Mouse (Mus musculus) forebrain, embryonic 15.5 days (tissue): ENCODE results near the gene Slc22a22. TPM values are rescaled to one million over a fixed set of nuclear protein-coding genes. Genes with fewer than 3 reads are reported as not detected.
"Not testable (repeated sequence)": the region's sequence is repeated elsewhere in the genome, so short reads cannot be mapped to it uniquely, and the experiment has no call there.

ENCODE experiments used
- ATAC-seq: fragments of 200-750 bp; cut with Nextera tagmentation; replicated peaks from 2 replicates; pipeline ENCODE4 v1.8.0; 2017; ENCODE audit warnings: mild to moderate bottlenecking, moderate TSS enrichment, moderate library complexity
- H3K27ac ChIP-seq: fragments of 300-500 bp; sonication (generic); replicated peaks from 2 replicates; pipeline ENCODE4 v1.5.1; 2015; ENCODE audit warnings: mild to moderate bottlenecking, inconsistent platforms
- H3K27me3 ChIP-seq: fragments of 300-500 bp; sonication (generic); 2 replicates; pipeline ENCODE4 v1.6.1; 2015; ENCODE audit warnings: inconsistent platforms
- H3K36me3 ChIP-seq: fragments of 300-500 bp; sonication (generic); 2 replicates; pipeline ENCODE4 v1.6.1; 2015; ENCODE audit warnings: mild to moderate bottlenecking, inconsistent platforms
- H3K4me1 ChIP-seq: fragments of 300-500 bp; sonication (generic); 2 replicates; pipeline ENCODE4 v1.6.1; 2015; ENCODE audit warnings: inconsistent platforms
- H3K4me2 ChIP-seq: fragments of 300-500 bp; sonication (generic); replicated peaks from 2 replicates; pipeline ENCODE4 v1.6.1; 2015; ENCODE audit warnings: mild to moderate bottlenecking, inconsistent platforms
- H3K4me3 ChIP-seq: fragments of 300-500 bp; sonication (generic); 2 replicates; pipeline ENCODE4 v1.5.1; 2015; ENCODE audit warnings: mild to moderate bottlenecking, inconsistent platforms
- H3K9ac ChIP-seq: fragments of 300-500 bp; sonication (generic); replicated peaks from 2 replicates; pipeline ENCODE4 v1.6.1; 2015; ENCODE audit warnings: mild to moderate bottlenecking, inconsistent platforms
- H3K9me3 ChIP-seq: fragments of 300-500 bp; sonication (generic); 2 replicates; pipeline ENCODE4 v1.6.1; 2016; ENCODE audit warnings: inconsistent platforms
- WGBS: fragments of 180-500 bp; shearing (Covaris S2); methylation state at CpG from one replicate; pipeline ENCODE4 v1.1.7; 2015; ENCODE audit warnings: mixed read lengths; 5-methylcytosine and 5-hydroxymethylcytosine counted together
- polyA plus RNA-seq: library from polyadenylated mRNA; unstranded; fragments of >200 nt; fragmentation: Nextera tagmentation; extraction: Ambion mirVana; gene quantifications from 2 replicates; pipeline ENCODE4 v1.2.1, GENCODE M21; 2015

Slc22a22 gene
- polyA plus RNA-seq, 1 experiment from 2014 or later = not detected

- H3K4me1 ChIP-seq = no peaks in the 10 kb centered on the region
- peak; percentile 86 for ATAC-seq
- H3K9me3 ChIP-seq = no peaks in the 10 kb centered on the region
- WGBS = 26% methylated on average over 3 of the region's 3 CpGs
- H3K9ac ChIP-seq = no peak overlapping the region
- no peak overlapping the region for H3K4me3 ChIP-seq
- no peaks in the 10 kb centered on the region for H3K36me3 ChIP-seq
- H3K4me2 ChIP-seq = no peak overlapping the region
- H3K27ac ChIP-seq = no peak overlapping the region
- no peaks in the 10 kb centered on the region for H3K27me3 ChIP-seq
Observed at GRCm38 (mm10) chr15:57340499-57340898, 136.9 kb downstream of the Slc22a22 start.

GRCm38 (mm10) chr15:57331326-57331725 is 146.1 kb downstream of the Slc22a22 start:
- no peaks in the 10 kb centered on the region for H3K36me3 ChIP-seq
- H3K27me3 ChIP-seq = no peaks in the 10 kb centered on the region
- H3K27ac ChIP-seq = no peak overlapping the region
- no peak for ATAC-seq
- H3K9ac ChIP-seq = no peak overlapping the region
- H3K9me3 ChIP-seq = no peaks in the 10 kb centered on the region
- no peaks in the 10 kb centered on the region for H3K4me1 ChIP-seq
- no peak overlapping the region for H3K4me2 ChIP-seq
- no peak overlapping the region for H3K4me3 ChIP-seq
- 85% methylated on average over 2 of the region's 2 CpGs for WGBS

- WGBS = 89% methylated on average over 2 of the region's 2 CpGs
- Histone ChIP-seq H3K9ac (no peak overlapping the region), H3K4me1 (no peaks in the 10 kb centered on the region; the same call in 1 of the 2 replicates), H3K4me3 (no peak overlapping the region), H3K9me3 (no peaks in the 10 kb centered on the region), H3K27me3 (no peaks in the 10 kb centered on the region), H3K36me3 (no peaks in the 10 kb centered on the region), H3K27ac (no peak overlapping the region), H3K4me2 (no peak overlapping the region)
- ATAC-seq = no peak
Observed at GRCm38 (mm10) chr15:57318001-57318400, 159.4 kb downstream of the Slc22a22 start.

- H3K4me1 ChIP-seq = no peaks in the 10 kb centered on the region; the same call in 1 of the 2 replicates
- H3K27ac ChIP-seq = no peak overlapping the region
- no peak overlapping the region for H3K4me3 ChIP-seq
- no peak overlapping the region for H3K4me2 ChIP-seq
- H3K9me3 ChIP-seq = no peaks in the 10 kb centered on the region
- no peaks in the 10 kb centered on the region for H3K27me3 ChIP-seq
- no peaks in the 10 kb centered on the region for H3K36me3 ChIP-seq
- ATAC-seq = peak; percentile 46; the same call in 1 of the 2 replicates
- WGBS = 42% methylated on average over 2 of the region's 2 CpGs
- H3K9ac ChIP-seq = no peak overlapping the region
Observed at GRCm38 (mm10) chr15:57316486-57316885, 160.9 kb downstream of the Slc22a22 start.

- 61% methylated on average over 1 of the region's 1 CpGs for WGBS
- H3K4me3 ChIP-seq = no peak overlapping the region
- H3K27me3 ChIP-seq = no peaks in the 10 kb centered on the region
- no peaks in the 10 kb centered on the region for H3K9me3 ChIP-seq
- ATAC-seq = no peak
- H3K4me1 ChIP-seq = no peaks in the 10 kb centered on the region
- no peak overlapping the region for H3K9ac ChIP-seq
- H3K36me3 ChIP-seq = no peaks in the 10 kb centered on the region
- no peak overlapping the region for H3K27ac ChIP-seq
- no peak overlapping the region for H3K4me2 ChIP-seq
Observed at GRCm38 (mm10) chr15:57302710-57303109, 174.7 kb downstream of the Slc22a22 start.

GRCm38 (mm10) chr15:57278505-57278904 is 198.9 kb downstream of the Slc22a22 start:
- Histone ChIP-seq H3K4me2 (no peak overlapping the region), H3K9me3 (no peaks in the 10 kb centered on the region), H3K4me3 (no peak overlapping the region), H3K4me1 (no peaks in the 10 kb centered on the region), H3K36me3 (no peaks in the 10 kb centered on the region), H3K9ac (no peak overlapping the region), H3K27ac (no peak overlapping the region), H3K27me3 (no peaks in the 10 kb centered on the region)
- WGBS = 53% methylated on average over 1 of the region's 1 CpGs
- ATAC-seq = no peak

- no peak overlapping the region for H3K4me2 ChIP-seq
- no peak for ATAC-seq
- no peaks in the 10 kb centered on the region for H3K9me3 ChIP-seq
- no peak overlapping the region for H3K27ac ChIP-seq
- no peaks in the 10 kb centered on the region for H3K4me1 ChIP-seq
- H3K4me3 ChIP-seq = no peak overlapping the region
- H3K9ac ChIP-seq = no peak overlapping the region
- H3K27me3 ChIP-seq = no peaks in the 10 kb centered on the region
- H3K36me3 ChIP-seq = no peaks in the 10 kb centered on the region
Observed at GRCm38 (mm10) chr15:57276411-57276810, 201.0 kb downstream of the Slc22a22 start.

GRCm38 (mm10) chr15:57240061-57240460 is 237.4 kb downstream of the Slc22a22 start:
- 88% methylated on average over 1 of the region's 1 CpGs for WGBS
- not testable (repeated sequence) for H3K9me3 ChIP-seq, ATAC-seq, H3K36me3 ChIP-seq, H3K27me3 ChIP-seq, H3K27ac ChIP-seq, H3K9ac ChIP-seq, H3K4me3 ChIP-seq, H3K4me2 ChIP-seq, H3K4me1 ChIP-seq

- H3K9ac ChIP-seq = no peak overlapping the region
- no peaks in the 10 kb centered on the region for H3K36me3 ChIP-seq
- no peak for ATAC-seq
- H3K27me3 ChIP-seq = no peaks in the 10 kb centered on the region
- H3K9me3 ChIP-seq = no peaks in the 10 kb centered on the region
- no peaks in the 10 kb centered on the region for H3K4me1 ChIP-seq
- no peak overlapping the region for H3K27ac ChIP-seq
- H3K4me3 ChIP-seq = no peak overlapping the region
- no peak overlapping the region for H3K4me2 ChIP-seq
Observed at GRCm38 (mm10) chr15:57230439-57230838, 247.0 kb downstream of the Slc22a22 start.

- Histone ChIP-seq H3K4me2 (no peak overlapping the region), H3K27me3 (no peaks in the 10 kb centered on the region), H3K4me1 (no peaks in the 10 kb centered on the region), H3K9ac (no peak overlapping the region), H3K4me3 (no peak overlapping the region), H3K27ac (no peak overlapping the region), H3K36me3 (no peaks in the 10 kb centered on the region), H3K9me3 (no peaks in the 10 kb centered on the region)
- ATAC-seq = no peak
- 83% methylated on average over 3 of the region's 3 CpGs for WGBS
Observed at GRCm38 (mm10) chr15:57205315-57205714, 272.1 kb downstream of the Slc22a22 start.

- H3K4me1 ChIP-seq = no peaks in the 10 kb centered on the region
- H3K27me3 ChIP-seq = no peaks in the 10 kb centered on the region
- ATAC-seq = no peak
- H3K9ac ChIP-seq = no peak overlapping the region
- no peak overlapping the region for H3K4me3 ChIP-seq
- no peaks in the 10 kb centered on the region for H3K9me3 ChIP-seq
- H3K36me3 ChIP-seq = no peaks in the 10 kb centered on the region
- H3K27ac ChIP-seq = no peak overlapping the region
- H3K4me2 ChIP-seq = no peak overlapping the region
Observed at GRCm38 (mm10) chr15:57204444-57204930, 272.9 kb downstream of the Slc22a22 start.
